Mouse (Mus musculus): ENCODE data around the gene Rhbdd3. TPM values are rescaled to one million over a fixed set of nuclear protein-coding genes. Genes with fewer than 3 reads are reported as not detected.

The Rhbdd3 gene
- polyA plus RNA-seq, 1 experiment from 2014 or later: 49.5 TPM

GRCm38 (mm10) chr11:5140619-5141018 is 41.9 kb downstream of the Rhbdd3 start:
- WGBS: 57% methylated on average over 8 of the region's 8 CpGs
- Histone ChIP-seq H3K9ac (no peak overlapping the region), H3K27me3 (replicated peaks) (no peaks in the 10 kb centered on the region), H3K9me3 (no peaks in the 10 kb centered on the region), H3K36me3 (replicated peaks) (no peaks in the 10 kb centered on the region), H3K4me1 (peaks cover 5% of the 10 kb centered on the region; the same call in 1 of the 2 replicates), H3K27ac (no peak overlapping the region), H3K4me3 (no peak overlapping the region), H3K4me2 (no peak overlapping the region)
- no peak for ATAC-seq (replicated peaks)

DNA sequence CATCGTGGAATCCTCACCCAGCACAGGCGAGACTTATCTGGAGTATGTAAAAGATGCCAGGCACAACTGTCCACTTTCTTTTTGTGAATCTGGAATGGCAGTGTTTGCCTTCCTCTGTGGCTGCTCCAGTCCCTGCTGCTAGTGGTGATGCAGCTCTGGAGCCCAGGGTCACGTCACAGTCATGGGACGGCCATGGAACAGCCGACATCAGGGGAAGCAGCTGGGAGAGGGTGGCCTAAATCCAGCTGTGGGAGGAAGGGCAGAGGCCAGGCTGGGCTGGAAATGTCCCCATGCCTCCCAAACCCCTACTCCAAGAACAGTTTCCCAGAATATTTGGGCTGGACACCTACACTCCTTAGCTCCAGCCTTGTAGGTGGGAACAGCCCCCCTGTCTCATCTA is 42.5 kb downstream of the Rhbdd3 start:
- H3K4me2 ChIP-seq: no peak overlapping the region
- WGBS: 86% methylated on average over 5 of the region's 5 CpGs
- ATAC-seq (replicated peaks): no peak
- no peaks in the 10 kb centered on the region for H3K9me3 ChIP-seq
- no peaks in the 10 kb centered on the region for H3K27me3 ChIP-seq (replicated peaks)
- H3K9ac ChIP-seq: no peak overlapping the region
- H3K4me1 ChIP-seq: peaks cover 5% of the 10 kb centered on the region; the same call in 1 of the 2 replicates
- H3K4me3 ChIP-seq: no peak overlapping the region
- H3K27ac ChIP-seq: no peak overlapping the region
- no peaks in the 10 kb centered on the region for H3K36me3 ChIP-seq (replicated peaks)

DNA sequence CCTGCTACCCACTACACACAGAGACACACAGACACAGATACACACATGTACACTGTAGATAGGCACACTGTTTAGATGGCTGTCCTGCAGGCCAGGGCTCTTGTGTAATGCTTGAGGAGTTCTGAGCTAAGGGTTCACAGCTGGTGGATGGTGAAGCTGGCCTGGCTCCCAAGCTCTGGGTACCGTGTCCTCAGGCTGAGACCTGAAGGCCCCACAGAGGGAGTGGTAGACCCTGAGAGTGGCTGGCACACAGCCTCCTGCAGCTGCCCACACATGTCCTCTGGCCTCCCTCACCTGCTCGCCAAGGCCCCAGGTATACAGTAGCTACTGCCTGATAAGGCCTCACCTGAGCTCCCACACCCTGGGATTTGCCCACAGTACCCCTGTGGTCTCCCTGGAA is 43.2 kb downstream of the Rhbdd3 start:
- Histone ChIP-seq H3K9me3 (no peaks in the 10 kb centered on the region), H3K27ac (no peak overlapping the region)

DNA sequence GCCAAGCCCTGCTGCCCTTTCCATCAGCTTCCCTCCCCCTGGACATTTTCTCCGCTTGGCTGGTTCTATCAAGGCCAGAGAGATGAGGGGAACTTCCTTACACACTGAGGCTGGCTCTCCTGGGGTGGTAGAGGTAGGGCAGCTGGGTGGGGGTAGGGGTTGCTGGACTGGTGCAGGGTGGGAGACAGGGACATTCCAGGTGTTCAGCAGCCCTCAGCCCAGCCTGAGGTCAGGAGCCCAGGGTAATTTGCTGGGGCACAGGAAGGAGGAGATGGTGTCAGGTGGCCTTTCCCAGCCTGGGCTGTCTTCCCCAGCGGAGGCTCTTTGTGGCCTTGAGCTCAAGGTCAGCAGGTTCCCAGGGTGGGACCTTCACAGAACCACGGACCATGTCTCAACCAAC is 46.9 kb downstream of the Rhbdd3 start:
- ATAC-seq (replicated peaks): no peak
- peaks cover 8% of the 10 kb centered on the region; the same call in 1 of the 2 replicates for H3K4me1 ChIP-seq
- H3K27ac ChIP-seq: no peak overlapping the region
- no peak overlapping the region for H3K9ac ChIP-seq
- H3K27me3 ChIP-seq (replicated peaks): 0 out of 2 replicates have a peak, but pooled peaks cover 4% of the 10 kb centered on the region
- no peak overlapping the region for H3K4me2 ChIP-seq
- no peaks in the 10 kb centered on the region for H3K9me3 ChIP-seq
- H3K4me3 ChIP-seq: no peak overlapping the region
- no peaks in the 10 kb centered on the region for H3K36me3 ChIP-seq (replicated peaks)
- WGBS: 72% methylated on average over 3 of the region's 3 CpGs

More for the DNA sequence above, 43.2 kb downstream of the Rhbdd3 start:
- Histone ChIP-seq H3K36me3 (replicated peaks) (no peaks in the 10 kb centered on the region), H3K4me1 (peaks cover 5% of the 10 kb centered on the region; the same call in 1 of the 2 replicates), H3K4me3 (no peak overlapping the region), H3K27me3 (replicated peaks) (no peaks in the 10 kb centered on the region), H3K4me2 (no peak overlapping the region), H3K9ac (no peak overlapping the region)
- no peak for ATAC-seq (replicated peaks)
- WGBS: 82% methylated on average over 2 of the region's 2 CpGs

DNA sequence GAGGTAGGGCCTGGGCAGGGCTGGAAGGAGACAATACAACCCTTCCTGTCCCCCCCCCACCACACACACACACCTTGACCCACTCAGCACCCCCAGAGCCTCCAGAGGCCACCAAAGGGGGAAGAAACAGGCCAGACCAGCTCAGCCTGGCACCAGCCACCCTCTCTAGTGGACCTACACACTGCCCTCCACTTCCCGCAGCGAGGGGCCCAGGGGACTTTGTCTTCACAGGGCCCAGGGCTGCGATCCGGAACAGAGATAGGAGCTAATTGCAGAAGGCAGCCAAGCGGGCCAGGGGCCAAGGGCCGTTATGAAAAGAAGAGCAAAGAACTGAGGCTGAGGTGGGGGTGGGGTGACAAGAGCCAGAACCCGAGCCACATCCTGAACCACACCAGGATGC is 50.5 kb downstream of the Rhbdd3 start:
- H3K9me3 ChIP-seq: no peaks in the 10 kb centered on the region
- no peak for ATAC-seq (replicated peaks)
- H3K4me2 ChIP-seq: no peak overlapping the region
- 10% methylated on average over 7 of the region's 7 CpGs for WGBS
- no peak overlapping the region for H3K27ac ChIP-seq
- no peak overlapping the region for H3K4me3 ChIP-seq
- H3K9ac ChIP-seq: no peak overlapping the region
- H3K4me1 ChIP-seq: peaks cover 19% of the 10 kb centered on the region
- peaks cover 19% of the 10 kb centered on the region for H3K27me3 ChIP-seq (replicated peaks)
- no peaks in the 10 kb centered on the region for H3K36me3 ChIP-seq (replicated peaks)

GRCm38 (mm10) chr11:5149955-5150354 is 51.2 kb downstream of the Rhbdd3 start:
- ATAC-seq (replicated peaks): no peak
- Histone ChIP-seq H3K9ac (no peak overlapping the region), H3K9me3 (no peaks in the 10 kb centered on the region), H3K4me3 (no peak overlapping the region), H3K4me2 (no peak overlapping the region), H3K27ac (no peak overlapping the region), H3K36me3 (replicated peaks) (no peaks in the 10 kb centered on the region), H3K27me3 (replicated peaks) (peaks cover 19% of the 10 kb centered on the region), H3K4me1 (peaks cover 19% of the 10 kb centered on the region)
- 71% methylated on average over 9 of the region's 9 CpGs for WGBS

GRCm38 (mm10) chr11:5150416-5151246 is 51.9 kb downstream of the Rhbdd3 start:
- 54% methylated on average over 9 of the region's 9 CpGs for WGBS
- ATAC-seq (replicated peaks): no peak
- no peak overlapping the region for H3K27ac ChIP-seq
- no peak overlapping the region for H3K9ac ChIP-seq
- H3K4me3 ChIP-seq: no peak overlapping the region
- H3K4me1 ChIP-seq: peaks cover 23% of the 10 kb centered on the region
- H3K4me2 ChIP-seq: 0 out of 2 replicates have a peak overlapping the region, but pooled peaks have one; percentile 96
- H3K9me3 ChIP-seq: no peaks in the 10 kb centered on the region
- no peaks in the 10 kb centered on the region for H3K36me3 ChIP-seq (replicated peaks)
- H3K27me3 ChIP-seq (replicated peaks): peaks cover 19% of the 10 kb centered on the region

- H3K4me2 ChIP-seq: peak overlapping the region; percentile 96
- H3K27me3 ChIP-seq (replicated peaks): peaks cover 19% of the 10 kb centered on the region
- peaks cover 23% of the 10 kb centered on the region for H3K4me1 ChIP-seq
- H3K27ac ChIP-seq: no peak overlapping the region
- no peaks in the 10 kb centered on the region for H3K36me3 ChIP-seq (replicated peaks)
- WGBS: 15% methylated on average over 4 of the region's 4 CpGs
- H3K4me3 ChIP-seq: peak overlapping the region; percentile 51
- peak overlapping the region; percentile 55; the same call in 1 of the 2 replicates for H3K9ac ChIP-seq
- no peaks in the 10 kb centered on the region for H3K9me3 ChIP-seq
- ATAC-seq (replicated peaks): no peak
These were observed 52.5 kb downstream of the Rhbdd3 start for GRCm38 (mm10) chr11:5151247-5151630.

DNA sequence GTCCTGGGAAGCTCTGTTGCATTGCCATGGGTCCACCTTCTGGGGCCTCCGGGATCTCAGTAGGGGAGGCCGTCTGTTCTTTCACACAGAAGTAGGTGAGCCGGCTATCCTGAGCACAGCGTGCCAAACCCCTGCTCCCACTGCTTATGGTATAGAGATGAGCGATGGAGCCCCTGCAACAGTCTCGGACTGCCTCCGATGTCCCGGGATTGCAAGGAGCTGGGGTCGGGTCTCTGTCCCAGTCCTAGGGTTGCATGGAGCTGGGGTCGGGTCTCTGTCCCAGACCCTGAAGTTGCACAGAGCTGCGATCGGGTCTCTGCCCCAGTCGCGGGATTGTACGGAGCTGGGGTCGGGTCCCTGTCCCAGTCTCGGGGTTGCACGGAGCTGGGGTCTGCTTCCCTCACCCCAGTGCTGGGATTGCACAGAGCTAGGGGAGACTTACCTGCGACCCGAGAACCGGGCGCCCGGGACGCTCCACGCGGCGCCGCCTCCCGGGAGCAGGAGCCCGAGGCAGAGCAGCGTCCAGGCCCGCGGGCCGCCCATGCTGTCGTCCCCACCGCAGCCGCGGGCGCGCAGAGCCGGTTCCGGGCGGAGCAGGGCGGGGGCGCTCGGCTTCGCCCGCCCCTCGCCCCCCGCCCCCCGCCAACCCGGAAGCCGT is 53.1 kb downstream of the Rhbdd3 start, which contains the start of gene Emid1:
Gene Emid1 (minus strand): TSS at position 578 of the 658 bp plus-strand sequence.
- Histone ChIP-seq H3K27ac (no peak within 1 kb of the TSS), H3K9me3 (no peaks in the 10 kb centered on the region), H3K4me3 (peak within 1 kb of the TSS; percentile 51), H3K9ac (peak within 1 kb of the TSS; percentile 55), H3K27me3 (replicated peaks) (peaks cover 19% of the 10 kb centered on the region), H3K4me2 (peak within 1 kb of the TSS; percentile 96), H3K4me1 (peaks cover 23% of the 10 kb centered on the region), H3K36me3 (replicated peaks) (no peaks in the 10 kb centered on the region)
- under 1% methylated on average over 52 of the region's 53 CpGs for WGBS
- peak; percentile 41; the same call in 1 of the 2 replicates for ATAC-seq (replicated peaks)

GRCm38 (mm10) chr11:5154961-5155805 is 56.5 kb downstream of the Rhbdd3 start:
- peaks cover 17% of the 10 kb centered on the region; the same call in 1 of the 2 replicates for H3K4me1 ChIP-seq
- no peak overlapping the region for H3K27ac ChIP-seq
- H3K36me3 ChIP-seq (replicated peaks): no peaks in the 10 kb centered on the region
- 43% methylated on average over 10 of the region's 10 CpGs for WGBS
- H3K4me2 ChIP-seq: no peak overlapping the region
- no peak overlapping the region for H3K4me3 ChIP-seq
- no peak for ATAC-seq (replicated peaks)
- H3K9me3 ChIP-seq: no peaks in the 10 kb centered on the region
- peaks cover 15% of the 10 kb centered on the region for H3K27me3 ChIP-seq (replicated peaks)
- H3K9ac ChIP-seq: no peak overlapping the region

Data from midbrain, embryonic 15.5 days (tissue).